Mouse (Mus musculus) embryonic facial prominence, embryonic 15.5 days (tissue): ENCODE results near the gene D130043K22Rik. TPM values are rescaled to one million over a fixed set of nuclear protein-coding genes. Genes with fewer than 3 reads are reported as not detected.
A peak's percentile ranks its signal among the peaks of the same experiment; 100 is the strongest.

Experiments
- ATAC-seq: fragments of 200-750 bp; cut with Nextera tagmentation; 2 replicates; pipeline ENCODE4 v1.8.0; 2017; ENCODE audit warnings: low read depth, moderate TSS enrichment; ENCODE audit not compliant: insufficient number of reproducible peaks, low FRiP score, low TSS enrichment
- H3K27ac ChIP-seq: fragments of 300-500 bp; sonication (generic); replicated peaks from 2 replicates; pipeline ENCODE4 v1.5.1; 2015; ENCODE audit warnings: mild to moderate bottlenecking, inconsistent platforms
- H3K27me3 ChIP-seq: fragments of 300-500 bp; sonication (generic); 2 replicates; pipeline ENCODE4 v1.6.1; 2015; ENCODE audit warnings: inconsistent platforms
- H3K36me3 ChIP-seq: fragments of 300-500 bp; sonication (generic); 2 replicates; pipeline ENCODE4 v1.6.1; 2015; ENCODE audit warnings: mild to moderate bottlenecking, inconsistent platforms
- H3K4me1 ChIP-seq: fragments of 300-500 bp; sonication (generic); 2 replicates; pipeline ENCODE4 v1.6.1; 2015; ENCODE audit warnings: inconsistent platforms
- H3K4me2 ChIP-seq: fragments of 300-500 bp; sonication (generic); replicated peaks from 2 replicates; pipeline ENCODE4 v1.6.1; 2015; ENCODE audit warnings: mild to moderate bottlenecking, inconsistent platforms
- H3K4me3 ChIP-seq: fragments of 300-500 bp; sonication (generic); replicated peaks from 2 replicates; pipeline ENCODE4 v1.5.1; 2015; ENCODE audit warnings: mild to moderate bottlenecking, inconsistent platforms
- H3K9ac ChIP-seq: fragments of 300-500 bp; sonication (generic); 2 replicates; pipeline ENCODE4 v1.6.1; 2015; ENCODE audit warnings: inconsistent platforms
- H3K9me3 ChIP-seq: fragments of 300-500 bp; sonication (generic); replicated peaks from 2 replicates; pipeline ENCODE4 v1.6.1; 2016; ENCODE audit warnings: inconsistent platforms
- WGBS: fragments of 180-500 bp; shearing (Covaris S2); methylation state at CpG from one replicate; pipeline ENCODE4 v1.1.7; 2015; 5-methylcytosine and 5-hydroxymethylcytosine counted together
- polyA plus RNA-seq: library from polyadenylated mRNA; unstranded; fragments of >200 nt; fragmentation: Nextera tagmentation; extraction: Ambion mirVana; gene quantifications from 2 replicates; pipeline ENCODE4 v1.2.1, GENCODE M21; 2015

Gene D130043K22Rik
- polyA plus RNA-seq, 1 experiment from 2014 or later: 1.3 TPM

DNA sequence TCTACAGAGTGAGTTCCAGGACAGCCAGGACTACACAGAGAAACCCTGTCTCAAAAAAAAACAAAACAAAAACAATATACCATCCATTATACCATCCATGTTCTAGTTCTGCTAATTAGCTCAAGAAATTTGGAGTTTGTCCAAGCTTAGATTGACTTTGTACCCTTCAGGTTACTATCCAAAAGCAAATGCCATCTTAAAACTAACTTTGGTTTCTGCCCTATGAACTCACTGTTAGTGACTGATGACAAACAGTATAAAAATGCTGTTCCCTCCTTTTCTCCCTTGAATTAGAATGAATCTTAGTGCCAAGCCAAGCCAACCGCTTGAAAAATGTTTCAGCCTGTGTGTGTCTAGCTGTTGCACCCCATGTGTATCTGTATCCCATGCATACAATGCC, 30.3 kb upstream of the D130043K22Rik start:
- no peak for ATAC-seq
- Histone ChIP-seq H3K27me3 (no peaks in the 10 kb centered on the region), H3K36me3 (peaks cover 54% of the 10 kb centered on the region), H3K9ac (no peak overlapping the region), H3K4me2 (no peak overlapping the region), H3K9me3 (no peaks in the 10 kb centered on the region), H3K27ac (no peak overlapping the region), H3K4me1 (no peaks in the 10 kb centered on the region), H3K4me3 (no peak overlapping the region)
- WGBS: 81% methylated on average over 1 of the region's 1 CpGs

GRCm38 (mm10) chr13:24816125-24817092, 28.5 kb upstream of the D130043K22Rik start:
- Histone ChIP-seq H3K9me3 (no peaks in the 10 kb centered on the region), H3K4me1 (no peaks in the 10 kb centered on the region), H3K4me2 (no peak overlapping the region), H3K27me3 (no peaks in the 10 kb centered on the region), H3K27ac (no peak overlapping the region), H3K4me3 (no peak overlapping the region), H3K36me3 (peaks cover 40% of the 10 kb centered on the region), H3K9ac (no peak overlapping the region)
- WGBS: 64% methylated on average over 4 of the region's 4 CpGs
- ATAC-seq: peak; percentile 65

DNA sequence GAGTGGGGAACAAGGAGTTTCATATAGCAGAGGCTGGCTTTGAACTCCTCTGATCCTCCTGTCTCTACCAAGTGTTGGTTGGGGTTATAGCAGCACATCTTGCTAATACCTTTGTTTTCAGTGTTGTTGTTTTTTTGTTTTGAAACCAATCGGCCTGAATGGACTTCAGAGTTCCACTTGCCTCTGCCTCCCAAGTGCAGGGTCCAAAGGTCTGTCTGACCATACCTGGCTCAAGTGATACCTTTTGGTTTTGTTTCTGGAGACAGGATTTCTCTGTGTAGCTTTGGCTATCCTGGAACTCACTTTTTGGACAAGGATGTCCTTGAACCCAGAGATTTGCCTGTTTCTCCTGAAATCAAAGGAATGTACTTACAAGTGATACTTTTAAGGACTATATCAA, 25.0 kb upstream of the D130043K22Rik start:
- no peak overlapping the region for H3K27ac ChIP-seq
- peaks cover 18% of the 10 kb centered on the region for H3K36me3 ChIP-seq
- ATAC-seq: no peak
- H3K4me1 ChIP-seq: no peaks in the 10 kb centered on the region
- no peak overlapping the region for H3K4me2 ChIP-seq
- no peak overlapping the region for H3K4me3 ChIP-seq
- H3K9ac ChIP-seq: no peak overlapping the region
- no peaks in the 10 kb centered on the region for H3K9me3 ChIP-seq
- 79% methylated on average over 1 of the region's 1 CpGs for WGBS
- H3K27me3 ChIP-seq: no peaks in the 10 kb centered on the region

GRCm38 (mm10) chr13:24822663-24823343, 22.1 kb upstream of the D130043K22Rik start:
- Histone ChIP-seq H3K4me1 (no peaks in the 10 kb centered on the region), H3K9me3 (no peaks in the 10 kb centered on the region), H3K27ac (no peak overlapping the region), H3K27me3 (no peaks in the 10 kb centered on the region), H3K4me2 (no peak overlapping the region), H3K9ac (no peak overlapping the region), H3K36me3 (peaks cover 14% of the 10 kb centered on the region; the same call in 1 of the 2 replicates), H3K4me3 (no peak overlapping the region)
- 84% methylated on average over 16 of the region's 16 CpGs for WGBS
- no peak for ATAC-seq

DNA sequence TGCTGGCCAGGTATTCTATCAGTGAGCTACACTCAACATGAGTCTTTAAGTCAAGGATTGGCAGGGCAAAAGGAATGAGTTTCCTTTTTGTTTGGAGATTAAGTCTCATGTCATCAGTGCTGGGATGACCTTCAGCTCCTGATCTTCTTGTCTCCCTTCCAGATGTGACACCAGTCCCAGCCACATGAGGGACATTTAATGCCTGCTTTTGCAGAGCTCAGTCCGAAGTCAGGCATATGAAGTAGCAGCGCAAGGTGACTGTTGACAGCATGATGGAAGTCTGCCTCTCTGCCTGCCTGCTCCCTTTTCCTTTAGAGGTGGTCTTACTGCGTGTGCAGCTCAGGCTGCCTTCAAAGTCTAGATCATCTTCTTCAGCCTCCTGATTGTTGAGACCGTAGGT, 20.3 kb upstream of the D130043K22Rik start:
- Histone ChIP-seq H3K4me3 (no peak overlapping the region), H3K4me1 (no peaks in the 10 kb centered on the region), H3K9me3 (no peaks in the 10 kb centered on the region), H3K27ac (no peak overlapping the region), H3K9ac (no peak overlapping the region), H3K4me2 (no peak overlapping the region), H3K27me3 (no peaks in the 10 kb centered on the region), H3K36me3 (peaks cover 3% of the 10 kb centered on the region; the same call in 1 of the 2 replicates)
- WGBS: 87% methylated on average over 4 of the region's 4 CpGs
- no peak for ATAC-seq

DNA sequence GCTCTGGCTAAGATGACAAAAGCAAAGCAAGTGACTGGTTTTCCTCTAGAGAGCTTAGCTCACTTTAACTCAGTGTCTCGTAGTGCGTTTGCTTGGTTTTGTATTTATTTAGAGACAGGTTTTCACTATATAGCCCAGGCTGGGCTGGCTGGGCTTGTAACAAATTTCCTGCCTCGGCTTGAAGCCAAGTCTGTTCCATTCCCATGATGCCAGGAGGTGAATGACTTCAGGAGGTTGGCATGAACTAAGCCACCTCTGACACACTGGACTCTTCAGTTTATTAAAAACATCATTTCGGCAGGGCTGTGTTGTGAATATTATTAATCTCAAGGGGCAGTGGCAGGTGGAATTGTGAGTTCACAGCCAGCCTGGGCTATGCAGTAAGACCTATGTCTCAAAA, 19.3 kb upstream of the D130043K22Rik start:
- Histone ChIP-seq H3K4me2 (no peak overlapping the region), H3K36me3 (no peaks in the 10 kb centered on the region), H3K9ac (no peak overlapping the region), H3K9me3 (no peaks in the 10 kb centered on the region), H3K27ac (no peak overlapping the region), H3K27me3 (no peaks in the 10 kb centered on the region), H3K4me3 (no peak overlapping the region), H3K4me1 (peaks cover under 1% of the 10 kb centered on the region; the same call in 1 of the 2 replicates)
- WGBS: 81% methylated on average over 4 of the region's 4 CpGs
- no peak for ATAC-seq

GRCm38 (mm10) chr13:24826116-24826515, 18.8 kb upstream of the D130043K22Rik start:
- Histone ChIP-seq H3K27me3 (no peaks in the 10 kb centered on the region), H3K4me1 (peaks cover 3% of the 10 kb centered on the region; the same call in 1 of the 2 replicates), H3K27ac (no peak overlapping the region), H3K4me3 (no peak overlapping the region), H3K36me3 (no peaks in the 10 kb centered on the region), H3K4me2 (no peak overlapping the region), H3K9ac (no peak overlapping the region), H3K9me3 (no peaks in the 10 kb centered on the region)
- no peak for ATAC-seq
- WGBS: 87% methylated on average over 7 of the region's 7 CpGs

DNA sequence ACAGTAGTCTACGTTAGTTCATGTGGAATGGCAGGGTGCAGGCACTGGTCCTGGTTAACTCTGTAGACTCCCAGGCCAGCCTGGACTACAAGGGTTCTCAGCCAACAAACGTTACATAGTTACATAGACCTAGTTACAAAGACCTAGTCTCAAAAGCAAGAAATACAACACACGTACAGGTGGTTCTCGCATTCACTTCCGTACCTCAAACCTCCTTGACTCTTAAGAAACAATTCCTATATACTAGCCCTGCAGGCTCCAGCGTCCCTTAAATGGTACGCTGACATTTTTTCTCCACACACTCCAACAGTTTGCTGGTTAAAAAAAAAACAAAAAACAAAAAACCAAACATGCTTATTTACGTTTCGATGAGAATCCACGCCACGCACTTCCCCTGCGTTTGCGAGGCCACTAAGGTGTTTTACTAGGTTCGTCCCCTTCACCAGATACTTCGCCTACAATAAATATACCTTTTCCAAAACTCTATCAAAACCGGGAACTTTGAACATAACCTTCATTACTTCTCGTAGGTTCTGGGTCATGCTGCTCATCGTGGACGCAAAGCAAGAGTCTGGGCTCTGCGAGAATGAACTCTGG, 14.1 kb upstream of the D130043K22Rik start:
- 2% methylated on average over 20 of the region's 20 CpGs for WGBS
- H3K9me3 ChIP-seq: no peaks in the 10 kb centered on the region
- peak overlapping the region; percentile 92 for H3K4me3 ChIP-seq
- H3K27me3 ChIP-seq: no peaks in the 10 kb centered on the region
- peak overlapping the region; percentile 54 for H3K9ac ChIP-seq
- ATAC-seq: no peak
- H3K4me1 ChIP-seq: peaks cover 22% of the 10 kb centered on the region
- H3K36me3 ChIP-seq: 0 out of 2 replicates have a peak, but pooled peaks cover 2% of the 10 kb centered on the region
- peak overlapping the region; percentile 92 for H3K27ac ChIP-seq
- peak overlapping the region; percentile 69 for H3K4me2 ChIP-seq

DNA sequence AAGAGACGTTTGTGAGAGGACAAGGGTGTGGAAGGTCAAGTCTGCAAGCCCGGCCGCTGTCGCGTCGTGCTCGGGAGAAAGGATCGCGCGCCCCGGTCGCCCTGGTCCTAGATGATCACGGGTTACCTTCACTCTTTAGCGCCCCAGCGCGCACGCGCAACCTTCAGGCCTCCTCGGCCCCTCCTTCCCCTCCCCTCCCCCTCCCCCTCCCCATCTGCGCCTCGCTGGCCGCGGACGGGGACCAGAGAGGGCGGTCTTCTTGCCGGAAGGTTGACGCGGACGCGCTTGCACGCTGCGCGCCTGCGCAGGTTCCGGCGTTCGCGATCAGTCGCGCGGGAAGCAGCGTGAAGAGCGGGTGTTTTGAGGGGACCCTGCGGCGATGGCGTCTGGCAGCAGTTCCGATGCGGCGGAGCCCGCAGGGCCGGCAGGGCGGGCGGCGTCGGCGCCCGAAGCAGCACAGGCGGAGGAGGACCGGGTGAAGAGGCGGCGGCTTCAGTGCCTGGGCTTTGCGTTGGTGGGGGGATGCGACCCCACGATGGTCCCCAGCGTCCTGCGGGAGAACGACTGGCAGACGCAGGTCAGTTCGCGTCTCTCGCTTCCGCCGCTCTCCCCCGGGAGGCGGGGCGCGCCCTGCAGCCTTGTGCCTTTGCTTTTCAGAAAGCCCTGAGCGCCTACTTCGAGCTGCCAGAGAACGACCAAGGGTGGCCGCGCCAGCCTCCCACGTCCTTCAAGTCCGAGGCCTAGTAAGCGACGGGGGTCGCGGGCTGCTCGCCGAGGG, 13.4 kb upstream of the D130043K22Rik start, which contains the start of the genes Acot13 and Tdp2:
Gene Acot13 (minus strand): TSS at position 188 of the 778 bp plus-strand sequence.
Gene Tdp2 (plus strand): TSS at position 327 of the 778 bp plus-strand sequence.
- H3K36me3 ChIP-seq: 0 out of 2 replicates have a peak, but pooled peaks cover 5% of the 10 kb centered on the region
- no peaks in the 10 kb centered on the region for H3K27me3 ChIP-seq
- peak within 1 kb of the TSS; percentile 69 for H3K4me2 ChIP-seq
- peaks cover 22% of the 10 kb centered on the region for H3K4me1 ChIP-seq
- H3K9ac ChIP-seq: peak within 1 kb of the TSS; percentile 85
- H3K9me3 ChIP-seq: no peaks in the 10 kb centered on the region
- ATAC-seq: peak; percentile 96
- H3K4me3 ChIP-seq: peak within 1 kb of the TSS; percentile 92
- WGBS: under 1% methylated on average over 90 of the region's 90 CpGs
- peak within 1 kb of the TSS; percentile 92 for H3K27ac ChIP-seq

DNA sequence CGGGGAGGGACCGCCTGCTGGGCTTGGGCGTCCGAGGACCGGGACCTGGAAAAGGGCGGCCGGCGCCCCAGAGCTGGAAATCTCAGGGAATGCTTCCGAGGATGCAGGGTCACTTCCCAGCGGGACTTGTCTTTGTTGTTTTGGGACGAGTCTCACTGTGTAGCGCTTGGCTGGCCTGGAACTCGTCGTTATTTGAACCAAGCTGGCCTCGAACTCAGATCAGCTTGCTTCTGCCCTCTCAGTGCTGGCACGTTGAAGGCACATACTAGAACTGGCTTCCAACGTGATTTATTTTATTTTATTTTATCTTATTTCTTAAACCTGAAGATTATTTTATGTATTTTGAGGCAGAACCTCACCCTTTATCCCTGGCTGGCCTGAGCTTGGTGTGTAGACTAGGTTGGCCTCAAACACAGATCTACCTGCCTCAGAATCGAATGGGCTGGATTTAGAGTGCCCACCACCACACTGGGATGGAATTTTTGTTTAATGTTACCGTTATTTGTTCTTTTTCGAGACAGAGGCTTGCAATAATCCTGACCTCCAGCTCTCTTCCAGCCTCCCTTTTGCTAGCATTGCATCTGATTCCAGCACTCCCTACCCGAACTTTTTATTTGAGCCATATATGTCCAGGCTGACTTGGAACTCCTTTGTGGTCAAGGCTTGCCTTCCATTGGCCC, 12.7 kb upstream of the D130043K22Rik start:
- WGBS: 3% methylated on average over 21 of the region's 21 CpGs
- no peaks in the 10 kb centered on the region for H3K27me3 ChIP-seq
- 0 out of 2 replicates have a peak, but pooled peaks have one; percentile 5 for ATAC-seq

More for the DNA sequence above, 12.7 kb upstream of the D130043K22Rik start:
- H3K4me3 ChIP-seq: peak overlapping the region; percentile 92
- H3K9me3 ChIP-seq: no peaks in the 10 kb centered on the region
- H3K4me1 ChIP-seq: peaks cover 22% of the 10 kb centered on the region
- peak overlapping the region; percentile 92 for H3K27ac ChIP-seq
- peak overlapping the region; percentile 85 for H3K9ac ChIP-seq
- H3K4me2 ChIP-seq: peak overlapping the region; percentile 69
- 0 out of 2 replicates have a peak, but pooled peaks cover 5% of the 10 kb centered on the region for H3K36me3 ChIP-seq
